Mouse (Mus musculus) CD4-positive naive resting alpha-beta T cell, adult 57 days (primary cell): Measurements from ENCODE around the gene Dmrtc2. TPM values are rescaled to one million over a fixed set of nuclear protein-coding genes. Genes with fewer than 3 reads are reported as not detected.

Experiments
- total RNA-seq: library from RNA; stranded (reverse); gene quantifications from one replicate; pipeline ENCODE4 v1.2.4, GENCODE M21; 2023

Dmrtc2 gene
- total RNA-seq: not detected

GRCm38 (mm10) chr7:24869532-24870165 is at the start of gene Dmrtc2, which contains the start of gene Lypd4:
Dmrtc2 (plus strand) TSS chr7:24870057.
Lypd4 (minus strand) TSS chr7:24869941.

GRCm38 (mm10) chr7:24861913-24862312 is 7.9 kb upstream of the Dmrtc2 start, which contains the start of gene Gm9844:
Gm9844 (plus strand) TSS chr7:24862213.

GRCm38 (mm10) chr7:24883896-24884692 is 14.2 kb downstream of the Dmrtc2 start, which contains the start of gene Rps19:
Rps19 (plus strand) TSS chr7:24884371.

GRCm38 (mm10) chr7:24897224-24897623 is 27.4 kb downstream of the Dmrtc2 start, which contains the start of gene Cd79a:
Cd79a (plus strand) TSS chr7:24897381.

GRCm38 (mm10) chr7:24902630-24903443 is 33.0 kb downstream of the Dmrtc2 start, which contains the start of gene Arhgef1:
Arhgef1 (plus strand) TSS chr7:24902912.

Other genes starting within 250 kb of the Dmrtc2 start
- 0.35 TPM for gene Lypd3, start 233.5 kb upstream of the Dmrtc2 start, total RNA-seq
- gene Tex101, start 193.4 kb upstream of the Dmrtc2 start, total RNA-seq: not detected
- gene BC049730, start 160.8 kb upstream of the Dmrtc2 start, total RNA-seq: not detected
- not detected for gene Gm4763, start 143.1 kb upstream of the Dmrtc2 start, total RNA-seq
- gene Cd177, start 109.7 kb upstream of the Dmrtc2 start, total RNA-seq: 1.5 TPM
- not detected for gene Ceacam10, start 92.9 kb upstream of the Dmrtc2 start, total RNA-seq
- gene Gm9844, start 7.8 kb upstream of the Dmrtc2 start, total RNA-seq: 7.4 TPM
- gene Lypd4, start 116 bp upstream of the Dmrtc2 start, total RNA-seq: not detected
- 3,104 TPM for gene Rps19, start 14.3 kb downstream of the Dmrtc2 start, total RNA-seq
- gene Cd79a, start 27.3 kb downstream of the Dmrtc2 start, total RNA-seq: 52.2 TPM
- 1,864 TPM for gene Arhgef1, start 32.9 kb downstream of the Dmrtc2 start, total RNA-seq
- not detected for gene Gm4881, start 74.4 kb downstream of the Dmrtc2 start, total RNA-seq
- gene Rabac1, start 102.7 kb downstream of the Dmrtc2 start, total RNA-seq: 302 TPM
- 17.4 TPM for gene Atp1a3, start 135.9 kb downstream of the Dmrtc2 start, total RNA-seq
- 5.6 TPM for gene Grik5, start 202.3 kb downstream of the Dmrtc2 start, total RNA-seq
- 21.9 TPM for gene Zfp574, start 202.5 kb downstream of the Dmrtc2 start, total RNA-seq